Mouse (Mus musculus) heart, adult 18-20 months (tissue): ENCODE measurements around the gene Smg1. TPM values are rescaled to one million over a fixed set of nuclear protein-coding genes. Genes with fewer than 3 reads are reported as not detected.

Experiments used
- DNase-seq, 2 experiments: peaks; one replicate each; pipeline ENCODE4 v3.0.0; 2021 to 2022; ENCODE audit warnings: mixed read lengths in 1 of 2
- total RNA-seq, 2 experiments: library from RNA; stranded (reverse); gene quantifications; 2 replicates each; pipeline ENCODE4 v1.2.3; 2021

Gene Smg1
- total RNA-seq, 2 experiments from 2014 or later: 33.4 to 39.3 TPM

DNA sequence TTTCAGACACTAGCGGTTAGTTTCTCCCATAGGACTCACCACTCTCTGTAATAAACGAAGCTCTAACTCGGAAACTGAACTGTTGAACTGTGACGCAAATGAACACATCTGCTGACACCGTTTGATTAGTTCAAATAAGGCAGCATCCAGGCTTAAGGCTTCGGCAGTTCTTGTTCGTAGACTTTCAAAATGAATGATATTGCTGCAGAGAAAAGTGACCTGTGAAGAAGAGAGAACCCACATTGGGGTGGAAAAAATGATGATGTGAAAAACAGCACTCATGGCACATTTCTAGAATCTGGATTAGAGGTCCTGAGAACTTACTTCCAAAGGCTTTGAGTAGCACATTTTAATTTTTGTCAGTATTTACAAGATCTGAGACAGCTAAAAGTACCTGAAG lies 102.2 kb downstream of the Smg1 start:
- DNase-seq: no peak

DNA sequence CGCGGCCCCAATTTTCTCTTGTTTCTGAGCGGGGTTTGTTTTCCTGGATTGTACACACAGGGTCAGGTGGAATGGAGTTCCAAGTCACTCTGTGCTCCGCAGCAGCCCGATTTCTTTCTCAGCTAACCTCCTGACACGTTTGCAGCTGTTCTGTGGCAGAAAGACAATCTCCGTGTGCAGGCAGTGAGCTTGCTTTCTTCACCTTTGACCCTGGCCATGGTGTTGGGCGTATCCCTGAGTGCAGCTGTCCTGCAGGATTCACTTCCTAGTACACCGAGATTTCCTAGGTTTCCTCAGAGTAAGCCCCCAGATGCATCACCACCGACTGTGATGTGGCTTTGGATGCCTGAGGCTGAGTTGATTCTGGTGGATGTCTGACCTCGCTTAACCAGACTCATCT lies 108.3 kb downstream of the Smg1 start:
- no peak for DNase-seq

DNA sequence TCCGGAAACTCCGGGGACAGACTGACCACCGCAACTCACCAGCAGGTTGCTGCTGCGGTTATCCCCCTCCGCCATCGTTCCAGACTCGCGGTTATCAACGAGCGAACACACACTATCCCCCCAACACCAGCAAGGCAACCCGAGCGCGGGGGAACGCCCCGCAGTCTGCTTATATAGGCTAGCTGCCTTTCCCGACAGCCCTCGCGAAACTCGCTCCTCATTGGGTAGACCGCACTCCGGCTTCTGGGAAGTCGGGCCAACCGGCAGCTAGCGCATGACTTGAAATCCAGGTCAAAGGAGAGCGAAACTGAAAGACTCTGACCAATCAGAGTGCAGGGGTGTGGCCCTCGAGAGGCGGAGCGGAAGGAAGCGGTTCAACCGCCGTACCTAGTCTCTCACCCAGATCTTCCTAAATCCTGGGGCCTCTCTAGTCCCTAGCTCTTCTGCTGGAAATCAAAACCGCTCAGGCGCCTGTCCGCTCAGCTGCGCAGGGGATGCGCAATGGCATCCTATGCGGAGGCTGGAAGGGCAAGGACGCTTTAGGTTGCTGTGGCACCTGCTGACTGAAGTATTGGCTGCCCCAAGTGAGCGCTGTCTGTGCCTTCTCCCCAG lies 113.9 kb downstream of the Smg1 start, which contains the start of gene Arl6ip1:
Gene Arl6ip1, minus strand, starts transcription at position 233 of the 612 bp plus-strand sequence.
- peak; percentile 97 to 99 for DNase-seq

DNA sequence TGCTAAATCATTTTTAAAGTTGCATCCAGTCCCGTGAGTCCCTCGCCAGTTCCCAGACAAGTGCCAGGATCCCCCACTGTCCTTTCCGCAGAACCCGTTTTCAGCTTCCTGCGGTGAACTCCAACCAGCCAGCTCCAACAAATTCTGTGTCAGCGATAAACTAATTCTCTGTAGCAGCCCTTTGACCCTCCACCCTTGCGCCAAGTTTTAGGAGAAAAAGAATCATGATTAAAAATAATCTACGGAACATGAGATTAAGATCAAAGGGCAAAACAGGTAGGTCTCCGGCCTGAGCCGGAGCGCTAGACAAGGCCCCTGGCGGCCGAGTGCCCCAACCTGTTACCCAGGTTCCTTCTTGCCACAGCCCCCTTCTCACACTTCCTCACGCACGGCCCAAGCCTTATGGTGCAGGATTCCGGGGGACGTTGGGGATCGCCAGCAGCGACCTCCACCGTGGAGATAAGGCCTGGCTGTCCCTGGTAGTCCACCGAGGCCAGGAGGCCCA lies 114.5 kb downstream of the Smg1 start:
- no peak for DNase-seq

DNA sequence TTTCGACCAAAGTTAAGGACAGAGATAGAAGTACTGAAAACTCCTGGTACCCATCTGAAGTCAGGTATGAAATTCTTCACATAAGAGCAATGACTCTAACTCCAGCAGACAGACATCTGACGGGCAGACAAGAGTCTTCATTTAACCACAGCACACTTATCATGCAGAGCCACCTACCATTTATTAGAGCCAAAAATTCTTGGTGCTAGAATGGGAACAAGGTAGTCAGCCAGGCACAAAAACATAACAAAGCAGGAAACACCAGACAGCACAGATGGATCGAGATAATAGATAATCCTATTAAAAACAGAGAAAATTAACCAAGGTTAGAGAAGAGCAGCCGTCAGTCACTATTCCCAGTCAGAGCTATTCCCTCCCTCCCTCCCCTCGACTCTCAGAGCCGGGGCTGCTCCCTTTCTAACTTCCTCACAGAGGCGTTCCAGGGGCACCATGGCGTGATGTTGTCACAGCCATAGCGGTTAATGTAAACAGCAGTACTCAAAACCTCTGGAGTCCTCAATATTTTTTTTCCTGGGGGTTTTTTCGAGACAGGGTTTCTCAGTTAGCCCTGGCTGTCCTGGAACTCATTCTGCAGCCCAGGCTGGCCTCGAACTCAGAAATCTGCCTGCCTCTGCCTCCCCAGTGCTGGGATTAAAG lies 117.1 kb downstream of the Smg1 start:
- no peak for DNase-seq

DNA sequence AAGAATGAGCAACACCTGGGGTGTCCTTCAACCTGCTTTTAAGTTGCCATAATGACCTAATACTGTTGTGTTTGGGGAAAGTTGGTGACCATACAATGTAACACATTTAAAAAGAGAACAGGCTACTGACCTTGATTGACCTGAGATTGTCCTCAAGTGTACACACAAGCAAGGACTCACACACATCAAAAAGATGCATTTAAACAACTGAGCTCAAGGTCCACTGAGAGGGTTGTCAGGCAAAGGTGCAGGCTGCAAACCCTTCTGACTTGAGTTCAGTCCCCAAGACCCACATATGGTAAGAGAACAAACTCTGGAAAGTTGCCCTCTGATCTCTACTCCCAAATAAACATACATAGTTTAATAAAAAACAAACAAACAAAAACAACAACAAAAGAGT lies 117.7 kb downstream of the Smg1 start:
- no peak for DNase-seq

DNA sequence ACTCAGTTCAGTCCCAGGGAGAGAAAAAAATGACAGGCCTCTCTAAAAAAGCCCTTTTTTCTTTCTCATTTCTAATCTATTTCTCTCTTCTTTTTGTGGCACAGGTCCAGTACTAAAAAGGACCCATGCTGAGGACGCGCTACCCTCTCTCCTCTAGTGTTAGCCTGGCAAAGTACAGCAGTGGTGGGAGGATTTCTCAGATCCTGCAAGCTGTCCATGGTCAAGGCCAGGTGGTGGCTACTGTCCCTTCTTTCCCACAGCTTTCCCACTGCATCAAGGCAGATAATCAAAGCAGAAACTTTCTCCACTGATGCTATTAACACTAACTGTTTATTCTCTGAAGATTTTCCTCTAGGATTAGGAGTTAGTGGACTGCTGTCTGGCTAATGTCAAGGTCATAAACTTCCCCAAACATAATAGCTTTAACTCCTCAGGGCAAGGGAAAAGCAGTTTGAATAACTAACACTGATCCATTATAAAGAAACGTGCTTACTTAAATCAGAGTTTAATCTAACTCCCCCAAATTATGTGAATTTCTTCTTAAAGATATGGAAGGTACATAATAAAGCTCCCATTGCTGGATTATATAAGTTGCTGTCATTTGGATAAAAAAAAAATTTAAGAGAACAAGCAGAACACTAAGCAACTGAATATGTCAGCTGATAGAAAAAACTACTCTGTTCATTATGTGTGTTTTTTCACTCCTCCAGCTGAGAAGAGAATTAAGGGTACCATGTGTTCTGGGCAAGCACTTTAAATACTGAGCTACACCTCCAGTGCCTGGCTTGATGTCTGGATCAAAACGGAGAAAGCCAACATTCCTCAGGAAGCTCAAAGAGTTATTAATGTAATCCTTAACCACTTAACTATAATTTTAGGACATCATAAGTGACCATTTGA lies 119.7 kb downstream of the Smg1 start:
- no peak for DNase-seq

DNA sequence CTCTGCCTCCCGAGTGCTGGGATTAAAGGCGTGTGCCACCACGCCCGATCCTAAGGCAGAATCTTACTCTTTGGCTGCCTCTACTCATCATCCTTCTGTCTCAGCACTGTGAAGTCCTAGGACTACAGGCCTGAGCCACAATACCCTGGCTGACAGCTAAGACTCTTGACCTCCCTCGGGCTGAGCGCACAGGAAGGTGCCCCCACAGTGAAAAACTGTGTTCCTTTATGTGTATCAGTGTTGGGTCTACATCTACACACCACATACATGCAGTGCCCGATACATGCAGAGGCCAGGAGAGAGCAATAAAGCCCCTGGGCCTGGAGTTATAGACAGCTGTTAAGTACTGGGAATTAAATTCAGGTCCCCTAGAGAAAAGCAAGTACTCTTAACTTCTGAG lies 121.2 kb downstream of the Smg1 start:
- no peak for DNase-seq

DNA sequence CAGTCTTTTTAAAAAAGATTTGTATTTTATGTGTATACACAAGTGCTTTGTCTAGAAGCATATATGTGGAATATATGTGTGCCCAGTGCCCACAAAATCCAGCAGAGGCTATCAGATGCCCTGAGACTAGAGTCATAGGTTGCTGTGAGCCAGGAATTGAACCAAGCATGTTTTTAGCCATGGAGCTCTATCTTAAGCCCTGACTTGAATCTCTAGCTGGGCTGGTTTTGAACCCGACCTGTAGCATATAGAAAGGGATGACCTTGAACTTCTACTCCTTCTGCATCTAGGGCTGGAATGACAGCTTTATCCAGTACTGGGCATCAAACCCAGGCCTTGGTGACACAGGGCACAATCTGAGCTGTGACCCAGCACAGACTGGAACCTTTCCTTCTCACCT lies 122.8 kb downstream of the Smg1 start:
- DNase-seq: no peak

DNA sequence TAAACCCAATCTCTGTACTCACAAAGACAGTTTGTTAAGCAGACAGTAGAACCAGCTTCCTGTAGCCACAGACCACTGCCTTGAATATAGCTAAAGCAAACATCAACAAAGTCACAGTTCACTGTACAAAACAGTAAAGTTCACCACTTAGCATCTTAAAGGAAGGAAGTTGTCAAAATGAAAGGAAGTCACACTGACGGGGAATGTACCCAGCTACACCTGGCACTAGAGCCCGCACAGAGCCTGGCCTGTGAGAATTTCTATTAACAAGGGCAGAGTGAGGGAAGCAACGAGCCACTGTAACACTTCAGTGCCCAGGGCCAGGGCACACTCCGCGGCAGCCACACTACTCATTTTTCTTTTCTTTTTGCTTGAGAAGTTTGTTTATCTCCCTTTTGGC lies 123.5 kb downstream of the Smg1 start:
- no peak for DNase-seq

DNA sequence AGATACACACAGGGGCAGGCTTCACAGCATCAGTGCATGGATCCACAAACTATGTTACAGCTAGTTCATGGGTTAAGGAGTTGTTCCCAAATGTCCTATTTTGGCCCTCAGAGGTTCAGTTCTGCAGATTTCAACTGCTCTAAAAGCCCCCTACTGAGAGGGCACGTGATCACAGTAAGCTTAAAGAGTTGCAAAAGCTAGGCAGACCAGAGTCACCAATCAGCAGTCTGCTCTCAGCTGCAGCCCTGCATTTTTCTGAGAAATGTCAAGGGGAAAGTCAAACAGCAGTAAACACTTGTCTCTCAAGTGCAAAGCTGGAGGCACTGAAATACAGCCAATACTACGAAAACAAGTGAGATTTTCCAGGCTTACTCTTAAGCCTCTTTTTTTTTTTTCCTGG lies 124.3 kb downstream of the Smg1 start:
- DNase-seq: no peak

DNA sequence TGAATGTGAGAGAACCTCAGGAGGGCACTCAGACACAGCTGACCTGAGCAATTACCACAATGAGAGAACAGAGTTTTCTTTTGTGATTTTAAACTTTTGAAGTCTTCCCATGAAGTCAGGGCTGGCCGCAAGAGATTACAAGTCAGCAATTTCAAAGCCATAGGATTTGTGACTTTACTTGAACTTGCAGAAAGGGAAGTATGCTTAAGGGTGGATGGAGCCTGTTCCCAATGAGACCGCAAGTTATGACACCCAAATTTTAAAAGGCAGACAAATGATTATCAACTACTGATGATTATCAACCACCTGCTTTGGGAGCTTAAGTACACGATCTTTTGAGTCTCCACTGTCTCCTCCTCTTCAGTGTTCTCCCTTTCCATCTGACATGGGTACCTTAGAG lies 125.0 kb downstream of the Smg1 start:
- no peak for DNase-seq

DNA sequence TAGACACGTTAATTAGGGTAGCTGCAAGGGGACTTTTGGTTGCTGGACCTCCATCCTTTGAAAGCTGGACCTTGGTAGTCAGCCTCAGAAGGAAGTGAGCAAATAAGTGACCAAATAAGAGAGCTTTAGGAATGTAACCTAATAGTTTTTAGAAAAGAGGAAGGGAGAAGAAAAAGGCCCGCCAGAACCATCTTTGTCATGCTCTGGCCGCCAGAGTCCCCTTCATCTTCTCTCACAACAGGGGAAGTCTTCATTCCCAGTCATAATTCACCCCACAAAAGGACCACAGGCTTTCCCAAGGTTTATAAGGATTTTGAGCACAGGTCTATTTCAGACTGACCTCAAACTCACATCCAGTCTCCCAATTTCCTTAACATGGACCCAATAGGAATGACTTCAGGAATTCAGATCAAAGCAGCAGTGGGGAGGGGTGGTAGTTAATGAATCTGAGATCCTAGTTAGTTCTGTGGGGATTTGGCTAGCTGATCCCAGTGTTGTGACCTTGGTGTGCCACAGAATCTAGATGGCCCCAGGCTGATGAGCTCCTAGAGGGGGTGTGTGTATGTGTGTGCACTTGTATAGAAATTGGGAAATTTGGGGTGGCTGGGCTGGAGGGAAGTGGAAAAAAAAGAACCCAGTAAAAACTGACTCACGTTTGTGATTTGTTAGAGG lies 125.8 kb downstream of the Smg1 start:
- no peak for DNase-seq

DNA sequence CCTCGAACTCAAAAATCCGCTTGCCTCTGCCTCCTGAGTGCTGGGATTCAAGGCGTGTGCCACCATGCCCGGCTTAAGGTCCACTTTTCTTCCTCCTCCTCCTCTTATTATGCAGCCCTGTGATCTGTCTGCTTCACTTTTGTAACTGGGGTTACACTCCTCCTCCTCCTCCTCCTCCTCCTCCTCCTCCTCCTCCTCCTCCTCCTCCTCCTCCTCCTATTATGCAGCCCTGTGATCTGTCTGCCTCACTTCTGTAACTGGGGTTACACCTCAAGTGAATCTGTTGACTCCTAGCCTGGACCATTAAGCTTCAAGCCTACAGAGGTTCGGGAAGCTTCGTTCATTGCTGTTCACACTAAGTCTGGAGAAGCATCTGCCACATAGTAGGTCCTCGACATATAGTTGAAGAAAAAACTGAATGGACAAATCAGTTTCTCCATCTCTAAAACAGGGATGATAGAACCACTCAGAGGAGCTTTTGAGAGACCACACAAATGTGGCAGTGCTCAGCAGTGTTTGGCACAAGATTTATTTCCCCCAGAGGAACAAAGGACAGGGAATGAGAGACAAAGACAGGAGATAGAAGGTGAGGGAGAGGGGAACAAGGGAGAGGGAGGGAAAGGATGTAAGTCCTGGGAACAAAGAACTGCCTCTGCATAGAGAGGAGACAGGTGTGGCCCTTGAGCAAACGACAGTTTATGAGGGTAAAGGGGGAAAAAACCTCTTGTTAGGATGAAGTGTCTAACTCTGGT lies 126.5 kb downstream of the Smg1 start:
- no peak for DNase-seq

DNA sequence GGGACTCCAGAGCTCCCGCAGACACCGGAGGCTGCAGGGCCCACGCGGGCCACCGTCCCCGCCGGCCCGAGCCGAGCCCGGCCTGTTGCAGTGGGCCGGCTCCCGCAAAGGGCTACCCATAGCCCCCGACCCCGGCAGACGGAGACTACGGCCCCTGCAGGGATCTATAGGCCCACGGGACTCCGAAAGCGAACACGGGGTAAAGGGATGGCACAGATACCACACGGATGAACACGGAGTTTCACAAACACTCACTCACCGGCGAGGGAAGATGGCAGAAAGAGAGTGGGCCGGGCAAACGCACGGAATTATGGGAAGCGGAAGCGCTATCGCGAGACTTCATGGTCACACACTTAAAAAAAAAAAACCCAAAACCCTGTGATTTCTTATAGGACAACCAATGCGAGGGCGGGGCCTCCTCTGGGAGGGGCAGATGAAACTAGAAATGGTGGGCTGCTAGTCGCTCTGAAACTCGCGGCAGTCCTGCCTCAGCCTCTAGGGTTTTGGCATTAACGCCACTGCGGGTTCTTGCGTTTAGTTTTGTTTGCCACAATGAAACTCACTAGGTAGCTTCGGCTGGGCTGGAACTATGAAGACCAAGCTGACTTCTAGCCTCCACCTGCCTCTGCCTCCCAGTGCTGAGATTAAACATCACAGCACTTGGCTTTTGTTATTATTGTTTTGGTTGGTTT lies 127.4 kb downstream of the Smg1 start, which contains the start of gene Rps15a:
Gene Rps15a, minus strand, starts transcription at position 312 of the 692 bp plus-strand sequence.
- DNase-seq: peak; percentile 96 to 98

DNA sequence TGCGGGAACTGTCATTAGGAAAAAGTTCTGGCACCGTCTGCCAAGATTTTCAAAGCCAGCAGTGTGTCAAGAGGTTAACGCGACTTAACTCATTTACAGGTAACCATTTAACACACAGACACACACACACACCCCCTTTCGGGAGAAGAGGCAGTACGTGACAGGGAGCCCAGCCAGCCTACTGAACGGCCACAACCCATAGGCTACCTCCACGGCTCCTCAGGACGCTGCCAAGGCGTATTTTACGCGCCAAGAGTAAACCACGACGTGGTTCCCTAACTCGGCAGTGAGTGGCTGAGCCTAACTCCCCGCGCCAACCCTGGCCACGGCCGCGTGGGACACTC lies 128.0 kb downstream of the Smg1 start:
- DNase-seq: no peak

DNA sequence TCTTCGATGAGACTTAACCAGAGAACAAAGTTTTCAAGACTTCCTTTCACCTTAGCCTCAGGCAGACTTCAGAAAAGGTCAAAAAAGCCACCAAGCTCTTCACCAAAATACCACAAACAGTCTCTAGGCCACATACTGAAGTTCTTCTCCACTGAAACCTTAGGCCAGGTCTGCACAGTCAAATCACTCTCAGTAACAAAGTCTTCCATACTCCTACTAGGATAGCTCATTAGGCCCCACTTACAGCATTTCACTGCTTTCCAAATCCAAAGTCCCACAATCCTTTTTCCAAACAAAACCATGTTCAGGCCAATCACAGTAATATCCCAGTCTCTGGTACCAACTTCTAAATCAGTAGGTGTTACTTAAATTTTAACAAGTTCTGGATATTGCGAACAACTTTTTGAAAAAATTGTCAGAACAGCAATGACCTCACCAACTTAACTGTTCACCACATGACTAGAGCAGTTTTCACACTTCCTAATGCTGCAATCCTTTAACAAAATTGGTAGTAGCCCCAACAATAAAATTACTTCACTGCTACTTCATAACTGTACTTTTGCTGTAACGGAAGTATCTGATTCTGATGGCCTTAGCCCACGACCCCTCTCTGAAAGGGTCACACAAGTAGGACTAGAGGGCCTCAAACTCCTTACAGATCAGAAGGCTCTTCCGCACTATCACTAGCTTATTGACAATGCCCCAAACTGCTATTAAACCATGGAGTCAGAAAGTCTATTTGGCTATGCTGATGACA lies 129.8 kb downstream of the Smg1 start:
- DNase-seq: no peak

DNA sequence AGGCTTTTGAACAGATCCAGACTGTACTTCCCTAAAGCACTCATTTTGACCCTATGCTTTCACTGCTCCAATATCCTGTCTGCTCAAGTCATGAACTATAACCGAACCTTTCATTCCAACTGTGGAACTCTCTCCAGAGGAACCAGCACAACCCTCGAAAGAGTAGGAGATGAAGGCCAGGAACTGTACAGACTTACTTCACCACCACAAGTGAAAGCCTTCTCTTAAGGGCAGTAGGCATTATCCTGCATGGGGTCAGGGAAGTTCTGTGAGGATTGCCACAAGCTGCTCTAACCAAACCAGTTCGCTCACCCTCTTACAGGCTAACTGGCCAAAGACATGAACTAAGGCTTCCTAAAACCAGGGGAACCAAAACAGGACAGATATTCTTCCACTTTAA lies 132.3 kb downstream of the Smg1 start:
- no peak for DNase-seq

DNA sequence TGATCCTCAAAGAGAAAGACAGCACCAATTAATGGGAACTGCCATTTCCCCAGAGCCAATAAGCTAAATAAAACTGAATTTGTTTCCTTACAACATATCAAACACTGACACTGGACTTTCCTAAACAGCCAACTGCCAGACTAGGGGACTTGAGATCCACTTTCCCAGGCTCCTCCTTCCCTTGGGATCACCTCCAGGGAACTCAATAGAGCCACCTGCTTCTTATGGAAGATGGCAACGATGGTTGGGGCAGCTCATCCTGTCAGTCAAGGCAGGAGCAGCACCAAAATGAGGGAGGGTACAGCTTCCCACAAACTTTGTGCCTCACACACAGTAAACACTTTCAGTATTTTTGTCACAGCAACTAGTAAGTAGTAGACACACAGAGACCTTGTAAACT lies 135.8 kb downstream of the Smg1 start:
- no peak for DNase-seq

DNA sequence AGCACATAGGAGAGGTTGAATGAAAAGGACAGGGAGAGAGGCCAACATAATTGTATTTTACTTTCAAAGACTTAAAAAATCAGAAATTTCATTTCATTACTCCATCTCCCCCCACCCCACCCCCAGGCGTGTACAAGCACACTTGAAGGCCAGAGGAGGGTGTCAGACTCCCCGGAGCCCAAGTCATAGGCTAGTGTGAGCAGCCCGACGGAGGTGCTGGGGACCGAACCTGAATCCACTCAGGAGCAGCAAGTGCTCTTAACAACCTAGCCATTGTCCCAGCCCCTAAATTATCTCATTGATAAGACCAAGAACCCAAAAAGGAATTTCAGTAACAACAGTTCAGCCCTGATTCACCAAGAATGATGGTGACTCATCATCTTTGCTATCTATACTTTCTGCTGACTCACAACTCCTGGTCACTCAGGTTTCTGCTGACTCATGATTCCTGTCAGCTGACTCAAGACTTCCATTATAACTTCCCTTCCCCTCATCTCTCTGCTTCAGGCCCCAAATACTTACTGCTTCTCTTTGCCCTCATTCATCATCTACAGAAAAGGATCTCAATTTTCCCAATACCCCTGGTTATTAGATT lies 138.9 kb downstream of the Smg1 start:
- DNase-seq: no peak
